Mouse (Mus musculus): ENCODE results near the gene Armh2. TPM values are rescaled to one million over a fixed set of nuclear protein-coding genes. Genes with fewer than 3 reads are reported as not detected.

The Armh2 gene
- polyA plus RNA-seq, 1 experiment from 2014 or later, result 0.14 TPM

DNA sequence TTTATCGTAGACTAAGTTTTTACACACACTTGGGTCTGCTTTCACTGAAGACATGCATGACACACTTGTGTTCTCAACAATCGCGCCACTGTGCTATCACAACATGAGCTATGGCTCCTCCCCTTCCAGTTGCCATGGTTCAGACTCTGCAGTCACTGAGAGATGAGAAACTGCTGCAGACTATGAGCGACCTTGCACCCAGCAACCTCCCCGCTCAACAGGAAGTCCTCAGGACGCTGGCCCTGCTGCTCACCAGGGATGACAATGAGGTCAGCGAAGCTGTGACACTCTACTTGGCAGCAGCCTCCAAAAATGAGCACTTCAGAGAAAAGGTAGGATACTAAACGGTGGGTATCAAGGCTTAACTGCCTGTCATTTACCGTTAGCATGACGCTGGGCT lies 19.5 kb upstream of the Armh2 start:
- Histone ChIP-seq H3K4me1 (no peaks in the 10 kb centered on the region), H3K27ac (no peak overlapping the region), H3K27me3 (replicated peaks) (no peaks in the 10 kb centered on the region), H3K9ac (no peak overlapping the region), H3K9me3 (replicated peaks) (no peaks in the 10 kb centered on the region), H3K36me3 (peaks cover 22% of the 10 kb centered on the region; the same call in 1 of the 2 replicates), H3K4me3 (no peak overlapping the region), H3K4me2 (no peak overlapping the region)
- no peak for ATAC-seq
- 70% methylated on average over 10 of the region's 10 CpGs for WGBS (ENCODE audit: insufficient replicate concordance)

DNA sequence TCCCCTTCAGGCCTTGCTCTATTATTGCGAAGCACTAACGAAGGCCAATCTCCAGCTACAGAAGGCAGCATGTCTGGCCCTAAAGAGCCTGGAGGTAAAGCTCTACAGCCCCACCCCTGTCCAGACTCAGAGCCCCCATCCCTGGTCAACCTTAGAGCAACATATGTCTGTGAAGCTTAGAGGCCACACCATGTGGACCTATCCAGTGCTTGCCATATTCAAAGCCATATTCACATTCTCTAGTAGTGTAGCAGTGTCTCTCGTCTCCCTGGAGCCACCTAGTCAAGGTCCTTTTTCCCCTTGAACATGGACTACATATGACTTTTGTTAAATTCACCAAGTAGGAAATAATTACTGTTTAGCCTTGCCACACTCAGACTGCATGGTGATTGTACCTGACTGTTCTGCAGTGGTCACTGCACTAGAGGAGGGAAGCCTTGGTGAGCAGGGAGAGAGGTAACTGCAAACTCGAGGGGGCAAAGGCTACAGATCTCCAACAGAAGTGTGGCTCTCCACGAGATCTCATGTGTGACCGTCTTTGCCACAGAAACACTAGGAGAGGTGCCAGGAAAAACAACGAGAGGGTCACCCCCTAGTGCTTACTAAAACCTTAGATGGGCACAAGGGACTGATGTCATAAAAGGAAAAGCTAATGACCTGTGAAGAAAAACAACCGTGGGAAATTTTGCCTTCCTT lies 17.2 kb upstream of the Armh2 start:
- no peak for ATAC-seq

DNA sequence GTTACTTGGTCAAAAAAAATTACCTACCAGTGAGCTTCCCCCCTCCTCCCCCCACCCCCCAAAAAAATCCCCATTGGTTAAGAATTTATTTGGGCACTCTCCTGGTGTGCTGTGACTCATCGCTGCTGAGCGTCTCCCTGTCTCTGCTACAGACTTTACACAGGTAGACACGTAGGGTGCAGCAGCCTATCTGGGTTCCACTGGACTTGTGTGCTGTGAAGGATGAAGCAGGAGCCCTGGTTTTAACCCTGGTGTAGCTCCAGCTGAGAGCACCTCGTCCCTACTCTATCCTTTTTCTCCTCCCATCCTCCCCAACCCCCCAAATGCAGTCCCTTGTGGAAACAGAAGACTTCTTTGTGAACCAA lies 16.7 kb upstream of the Armh2 start:
- WGBS (ENCODE audit: insufficient replicate concordance), result 76% methylated on average over 4 of the region's 4 CpGs
- H3K27ac ChIP-seq, result no peak overlapping the region
- H3K4me2 ChIP-seq, result no peak overlapping the region
- no peak for ATAC-seq
- no peaks in the 10 kb centered on the region; the same call in 1 of the 2 replicates for H3K36me3 ChIP-seq
- H3K9me3 ChIP-seq (replicated peaks), result no peaks in the 10 kb centered on the region
- H3K27me3 ChIP-seq (replicated peaks), result no peaks in the 10 kb centered on the region
- H3K4me1 ChIP-seq, result no peaks in the 10 kb centered on the region
- no peak overlapping the region for H3K9ac ChIP-seq
- H3K4me3 ChIP-seq, result no peak overlapping the region

More for the DNA sequence above, 17.2 kb upstream of the Armh2 start:
- H3K4me1 ChIP-seq, result no peaks in the 10 kb centered on the region
- H3K4me2 ChIP-seq, result no peak overlapping the region
- 72% methylated on average over 8 of the region's 8 CpGs for WGBS (ENCODE audit: insufficient replicate concordance)
- H3K27me3 ChIP-seq (replicated peaks), result no peaks in the 10 kb centered on the region
- H3K9ac ChIP-seq, result no peak overlapping the region
- H3K9me3 ChIP-seq (replicated peaks), result no peaks in the 10 kb centered on the region
- peaks cover 3% of the 10 kb centered on the region; the same call in 1 of the 2 replicates for H3K36me3 ChIP-seq
- no peak overlapping the region for H3K4me3 ChIP-seq
- H3K27ac ChIP-seq, result no peak overlapping the region

DNA sequence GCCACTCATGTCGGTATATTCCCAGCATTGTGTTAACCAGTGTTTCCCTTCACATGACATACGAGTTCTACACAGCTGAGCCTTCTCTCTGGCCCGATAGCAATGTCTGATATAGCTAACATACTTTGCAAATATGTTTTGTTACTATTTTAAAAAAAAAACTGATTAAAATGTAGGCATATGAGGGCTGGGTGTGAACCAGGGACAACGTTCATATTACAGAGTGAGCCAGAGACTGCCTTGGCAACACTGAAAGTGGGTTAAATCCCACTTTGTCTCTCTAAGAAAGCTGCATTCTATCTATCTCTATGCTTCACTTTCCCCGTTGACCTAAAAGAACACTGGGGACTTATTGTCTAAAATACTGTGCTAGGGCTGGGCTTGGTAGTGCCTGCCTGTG lies 11.9 kb upstream of the Armh2 start:
- Histone ChIP-seq H3K4me1 (no peaks in the 10 kb centered on the region), H3K27me3 (replicated peaks) (no peaks in the 10 kb centered on the region), H3K4me3 (no peak overlapping the region), H3K36me3 (no peaks in the 10 kb centered on the region; the same call in 1 of the 2 replicates), H3K9ac (no peak overlapping the region), H3K27ac (no peak overlapping the region), H3K4me2 (no peak overlapping the region), H3K9me3 (replicated peaks) (no peaks in the 10 kb centered on the region)
- ATAC-seq, result no peak
- WGBS (ENCODE audit: insufficient replicate concordance), result 70% methylated on average over 5 of the region's 5 CpGs

DNA sequence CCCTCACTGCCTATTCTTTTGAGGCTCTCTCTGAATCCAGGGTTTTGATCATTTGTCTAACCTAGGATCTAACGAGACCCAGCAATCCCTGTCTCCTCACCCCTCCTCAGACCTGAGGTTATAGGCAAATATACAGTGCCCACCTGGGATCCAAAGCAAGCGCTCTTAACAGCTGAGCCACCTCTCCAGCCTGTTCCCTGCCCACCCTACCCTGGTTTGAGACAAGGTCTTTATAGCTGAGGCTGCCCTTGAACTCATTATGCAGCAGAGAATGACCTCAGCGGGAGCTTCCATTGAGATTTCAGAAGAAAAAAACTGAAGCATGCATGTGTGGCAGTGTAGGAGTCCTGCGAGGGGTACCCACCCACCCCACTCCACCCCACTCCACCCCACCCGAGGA lies 6.5 kb upstream of the Armh2 start:
- Histone ChIP-seq H3K27me3 (replicated peaks) (no peaks in the 10 kb centered on the region), H3K9me3 (replicated peaks) (no peaks in the 10 kb centered on the region), H3K4me3 (no peak overlapping the region), H3K4me2 (no peak overlapping the region), H3K4me1 (no peaks in the 10 kb centered on the region), H3K36me3 (peaks cover 21% of the 10 kb centered on the region), H3K27ac (no peak overlapping the region), H3K9ac (no peak overlapping the region)
- no peak for ATAC-seq
- 82% methylated on average over 5 of the region's 5 CpGs for WGBS (ENCODE audit: insufficient replicate concordance)

DNA sequence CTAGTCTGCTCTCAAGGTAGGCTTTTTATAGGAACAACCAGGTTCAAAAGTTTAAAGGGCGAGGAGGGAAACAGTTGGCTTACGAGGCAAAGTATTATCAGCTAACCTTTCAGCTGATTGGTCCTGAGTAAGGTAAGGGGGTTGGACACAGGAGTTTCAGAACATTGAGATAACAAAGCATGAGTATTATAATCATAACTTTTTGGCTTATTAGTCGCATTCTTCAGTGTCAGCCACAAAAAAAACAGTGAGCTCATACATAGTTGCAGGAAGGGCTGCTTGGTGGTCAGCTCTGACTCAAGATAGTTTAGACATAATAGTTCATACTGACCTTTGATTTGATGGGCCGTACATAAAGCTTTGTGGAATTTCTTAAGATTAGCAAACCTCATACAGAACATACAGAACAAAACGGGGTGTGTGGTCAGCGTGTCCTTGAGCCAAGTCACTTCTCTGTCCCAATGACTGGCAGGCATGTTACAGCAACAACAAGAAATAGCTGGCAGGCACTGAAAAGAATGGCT lies 5.4 kb upstream of the Armh2 start:
- Histone ChIP-seq H3K27me3 (replicated peaks) (no peaks in the 10 kb centered on the region), H3K9ac (no peak overlapping the region), H3K4me3 (no peak overlapping the region), H3K9me3 (replicated peaks) (no peaks in the 10 kb centered on the region), H3K4me1 (no peaks in the 10 kb centered on the region), H3K36me3 (peaks cover 33% of the 10 kb centered on the region), H3K27ac (no peak overlapping the region), H3K4me2 (no peak overlapping the region)
- no peak for ATAC-seq
- 73% methylated on average over 6 of the region's 6 CpGs for WGBS (ENCODE audit: insufficient replicate concordance)

DNA sequence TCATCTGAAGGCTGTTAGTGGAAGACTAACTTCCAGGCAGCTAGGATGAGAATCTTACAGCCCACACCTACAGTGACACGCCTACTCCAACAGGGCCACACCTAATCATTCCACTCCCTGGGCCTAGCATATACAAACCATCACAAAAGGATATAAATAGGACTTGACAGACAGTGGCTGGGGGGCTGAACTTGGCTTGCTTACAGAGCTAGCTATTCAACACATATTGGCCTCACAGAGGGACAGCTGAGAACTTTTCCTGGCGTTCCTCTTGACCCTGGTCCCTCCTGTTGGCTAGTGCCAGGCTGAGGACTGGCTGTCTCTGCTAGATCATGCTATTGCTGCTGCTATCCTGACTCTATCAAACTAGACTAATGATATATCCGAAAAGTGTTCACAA lies 6.8 kb downstream of the Armh2 start:
- 74% methylated on average over 3 of the region's 3 CpGs for WGBS (ENCODE audit: insufficient replicate concordance)
- Histone ChIP-seq H3K9ac (no peak overlapping the region), H3K27ac (no peak overlapping the region), H3K4me2 (no peak overlapping the region), H3K27me3 (replicated peaks) (no peaks in the 10 kb centered on the region), H3K4me3 (no peak overlapping the region), H3K36me3 (peaks cover 85% of the 10 kb centered on the region), H3K4me1 (peaks cover 5% of the 10 kb centered on the region), H3K9me3 (replicated peaks) (no peaks in the 10 kb centered on the region)
- ATAC-seq, result no peak

DNA sequence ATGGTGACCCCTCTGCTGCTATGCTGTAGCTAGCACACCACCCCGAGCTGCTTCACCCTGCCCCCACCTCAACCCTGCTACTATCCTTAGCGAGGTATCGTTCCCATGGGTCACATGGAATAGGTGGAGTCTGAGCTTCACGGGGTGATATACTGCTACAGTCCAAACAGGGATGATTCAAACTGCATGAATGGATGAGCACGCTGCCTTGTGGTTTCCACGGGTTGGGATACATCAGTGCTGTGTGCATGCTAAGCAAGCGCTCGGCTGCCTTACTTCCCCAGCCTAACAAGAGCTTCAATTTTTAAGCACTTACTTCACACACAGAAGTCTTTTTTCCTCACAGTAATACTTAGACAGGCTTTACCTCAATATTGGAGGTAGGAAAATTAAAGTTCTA lies 9.8 kb downstream of the Armh2 start:
- H3K4me2 ChIP-seq, result no peak overlapping the region
- peaks cover 5% of the 10 kb centered on the region for H3K4me1 ChIP-seq
- no peak overlapping the region for H3K27ac ChIP-seq
- ATAC-seq, result no peak
- H3K9me3 ChIP-seq (replicated peaks), result no peaks in the 10 kb centered on the region
- H3K36me3 ChIP-seq, result peaks cover 98% of the 10 kb centered on the region
- no peak overlapping the region for H3K9ac ChIP-seq
- WGBS (ENCODE audit: insufficient replicate concordance), result 86% methylated on average over 8 of the region's 8 CpGs
- H3K4me3 ChIP-seq, result no peak overlapping the region
- no peaks in the 10 kb centered on the region for H3K27me3 ChIP-seq (replicated peaks)

DNA sequence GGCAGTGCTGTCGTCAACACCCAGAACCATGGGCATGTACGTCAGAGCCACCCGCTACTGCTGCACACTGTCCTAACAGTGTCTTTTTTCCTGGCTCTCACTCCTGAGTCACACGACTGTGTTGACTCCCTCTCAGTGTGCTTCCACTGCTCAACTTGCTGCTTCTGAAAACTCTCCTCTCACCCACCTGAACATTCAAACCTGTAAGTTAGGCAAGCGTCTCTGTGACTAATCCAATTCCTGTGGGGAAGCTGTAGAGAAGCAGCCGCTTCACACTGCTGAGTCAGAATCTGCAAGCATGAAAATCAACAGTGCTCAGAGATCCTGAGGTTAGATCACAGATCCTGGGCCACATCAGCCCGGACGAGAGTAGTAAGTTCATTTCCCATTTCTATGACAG lies 10.4 kb downstream of the Armh2 start:
- WGBS (ENCODE audit: insufficient replicate concordance), result 79% methylated on average over 8 of the region's 8 CpGs

DNA sequence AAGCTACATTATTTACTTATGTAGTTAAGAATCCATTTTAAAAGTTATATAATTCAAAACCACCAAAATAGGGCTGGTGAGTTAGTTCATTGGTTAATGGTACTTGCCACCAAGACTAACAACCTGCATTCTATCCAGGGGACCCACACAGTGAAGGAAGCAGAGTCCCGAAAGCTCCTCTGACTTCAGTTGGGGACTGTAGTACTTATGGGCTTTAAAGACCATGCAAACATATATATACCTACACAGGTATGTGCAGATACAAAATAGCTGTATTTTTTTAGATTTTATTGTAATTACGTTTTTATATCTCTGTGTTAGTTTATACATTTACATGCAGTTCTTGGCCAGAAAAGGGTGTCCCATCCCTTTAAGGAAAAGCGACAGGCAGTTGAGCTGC lies 15.7 kb downstream of the Armh2 start:
- no peak overlapping the region for H3K4me3 ChIP-seq
- no peak for ATAC-seq
- 90% methylated on average over 3 of the region's 3 CpGs for WGBS (ENCODE audit: insufficient replicate concordance)
- no peak overlapping the region for H3K4me2 ChIP-seq
- peaks cover 85% of the 10 kb centered on the region for H3K36me3 ChIP-seq
- no peak overlapping the region for H3K9ac ChIP-seq
- H3K4me1 ChIP-seq, result peaks cover 30% of the 10 kb centered on the region
- H3K27me3 ChIP-seq (replicated peaks), result no peaks in the 10 kb centered on the region
- H3K27ac ChIP-seq, result no peak overlapping the region
- no peaks in the 10 kb centered on the region for H3K9me3 ChIP-seq (replicated peaks)

More for the DNA sequence above, 10.4 kb downstream of the Armh2 start:
- Histone ChIP-seq H3K9ac (no peak overlapping the region), H3K36me3 (peaks cover 98% of the 10 kb centered on the region), H3K4me1 (peaks cover 5% of the 10 kb centered on the region), H3K27me3 (replicated peaks) (no peaks in the 10 kb centered on the region), H3K4me3 (no peak overlapping the region), H3K27ac (no peak overlapping the region), H3K9me3 (replicated peaks) (no peaks in the 10 kb centered on the region), H3K4me2 (no peak overlapping the region)
- ATAC-seq, result no peak

DNA sequence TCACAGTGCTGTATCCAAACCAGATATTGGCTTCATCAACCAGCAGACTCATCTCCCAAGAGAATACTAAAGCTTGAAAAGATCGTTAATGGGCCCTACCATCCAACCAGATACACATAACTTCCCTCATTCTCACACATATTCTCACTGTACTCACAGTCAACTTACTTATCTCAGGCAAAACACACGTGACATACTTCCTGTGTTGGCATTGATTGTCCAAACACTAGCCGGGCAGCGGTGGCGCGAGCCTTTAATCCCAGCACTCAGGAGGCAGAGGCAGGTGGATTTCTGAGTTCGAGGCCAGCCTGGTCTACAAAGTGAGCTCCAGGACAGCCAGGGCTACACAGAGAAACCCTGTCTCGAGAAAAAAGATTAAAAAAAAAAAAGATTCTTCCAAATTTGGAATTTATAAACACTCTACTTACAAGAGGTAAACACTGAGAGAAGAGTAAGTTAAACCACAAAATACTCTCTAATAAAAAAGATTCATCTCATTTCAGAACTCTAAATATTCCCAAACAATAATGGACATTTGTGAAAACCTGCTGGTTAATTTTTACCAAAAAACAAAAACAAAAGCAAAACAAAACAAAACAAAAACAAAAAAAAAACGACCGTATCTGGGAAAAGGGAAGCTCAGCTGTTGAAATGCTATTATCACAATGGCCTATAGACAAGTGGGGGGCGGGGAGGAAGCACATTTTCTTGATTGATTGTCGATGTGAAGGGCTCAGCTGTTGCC lies 17.0 kb downstream of the Armh2 start:
- 55% methylated on average over 12 of the region's 12 CpGs for WGBS (ENCODE audit: insufficient replicate concordance)
- no peaks in the 10 kb centered on the region for H3K27me3 ChIP-seq (replicated peaks)
- H3K4me2 ChIP-seq, result 0 out of 2 replicates have a peak overlapping the region, but pooled peaks have one; percentile 75
- no peak overlapping the region for H3K9ac ChIP-seq
- H3K4me1 ChIP-seq, result peaks cover 41% of the 10 kb centered on the region
- H3K27ac ChIP-seq, result no peak overlapping the region
- peaks cover 73% of the 10 kb centered on the region for H3K36me3 ChIP-seq
- no peak for ATAC-seq
- H3K4me3 ChIP-seq, result no peak overlapping the region
- H3K9me3 ChIP-seq (replicated peaks), result no peaks in the 10 kb centered on the region

DNA sequence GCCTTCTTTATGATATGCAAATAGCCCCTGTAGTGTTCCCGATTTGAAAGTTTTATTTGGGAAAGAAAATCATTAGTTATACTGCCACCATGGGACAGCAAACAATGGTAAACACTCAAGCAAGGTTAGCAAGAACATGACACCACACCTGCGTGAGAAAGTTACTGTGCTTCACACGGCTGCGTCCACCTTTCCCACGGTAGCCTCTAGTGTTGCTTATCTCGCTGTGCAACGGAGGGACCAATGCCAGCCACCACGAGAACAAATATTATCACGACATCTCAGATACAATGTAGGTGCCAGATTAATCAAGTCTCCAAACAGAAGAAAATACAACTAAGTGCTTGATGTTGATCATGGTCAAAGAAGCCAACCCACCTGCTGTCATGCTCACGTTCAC lies 18.4 kb downstream of the Armh2 start:
- peak overlapping the region; percentile 97 for H3K9ac ChIP-seq
- H3K4me3 ChIP-seq, result peak overlapping the region; percentile 92; the same call in 1 of the 2 replicates
- 66% methylated on average over 10 of the region's 10 CpGs for WGBS (ENCODE audit: insufficient replicate concordance)
- H3K4me2 ChIP-seq, result peak overlapping the region; percentile 75
- H3K9me3 ChIP-seq (replicated peaks), result no peaks in the 10 kb centered on the region
- H3K27ac ChIP-seq, result no peak overlapping the region
- H3K4me1 ChIP-seq, result peaks cover 44% of the 10 kb centered on the region
- H3K36me3 ChIP-seq, result peaks cover 59% of the 10 kb centered on the region
- no peak for ATAC-seq
- H3K27me3 ChIP-seq (replicated peaks), result no peaks in the 10 kb centered on the region

Data from liver, embryonic 12.5 days (tissue).